Mouse (Mus musculus): ENCODE data around the gene Mrpl55.

DNA sequence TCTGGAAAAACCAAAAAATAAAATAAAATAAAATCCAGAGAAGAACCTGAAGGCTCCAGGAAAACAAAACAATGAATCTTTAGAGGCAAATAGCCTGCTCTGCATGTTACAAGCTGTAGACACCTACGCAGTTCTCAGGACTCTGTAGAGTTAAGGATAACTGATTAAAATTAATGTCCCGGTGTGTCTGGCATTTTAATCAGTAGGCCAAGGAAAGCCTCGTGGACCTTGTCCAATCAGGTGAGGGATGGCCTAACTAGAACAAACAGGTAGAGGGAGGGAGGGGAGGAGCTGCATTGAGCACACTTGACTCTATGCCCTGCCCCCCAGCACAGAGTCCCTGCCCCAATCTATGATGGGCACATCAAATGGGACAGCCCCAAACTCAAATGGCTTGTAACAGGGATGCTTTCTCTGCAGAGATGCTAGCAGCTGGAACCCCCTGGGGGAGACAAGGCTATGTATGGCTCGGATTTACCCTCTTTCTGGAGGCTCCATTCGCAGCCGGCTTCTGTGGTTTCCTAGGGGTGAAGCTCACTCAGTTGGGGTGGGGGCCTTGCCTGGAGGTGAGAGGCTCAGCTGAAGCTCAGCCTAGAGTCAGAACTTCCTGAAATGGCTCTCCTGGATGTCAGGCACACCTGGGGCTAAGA, 28.0 kb upstream of the Mrpl55 start:
- TF ChIP-seq CTCF (IDR thresholded peaks at IDR 0.05; ENCODE audit: extremely low read depth, insufficient read length, insufficient replicate concordance, low read depth, low read length) (no peak), POLR2A (IDR thresholded peaks at IDR 0.05; ENCODE audit: low read depth, low read length) (no peak)

All from small intestine, adult 2 months (tissue).